Mouse (Mus musculus) CH12.LX (cell line): ENCODE results near the gene Olfr297.

Experiments
- CHD1 ChIP-seq: IDR thresholded peaks from 2 replicates; pipeline ENCODE4 v1.6.1; 2012; ENCODE audit warnings: low read depth, low read length, improper control_type of control experiment, inconsistent platforms
- CTCF ChIP-seq, 2 experiments: IDR thresholded peaks in 1 of 2; conservative IDR thresholded peaks in 1 of 2; 2 replicates each; pipeline ENCODE4 v1.5.1; 2011 to 2012; ENCODE audit warnings: low read depth in 2 of 2, low read length in 2 of 2, improper control_type of control experiment in 1 of 2, inconsistent platforms in 1 of 2, mild to moderate bottlenecking in 1 of 2, moderate library complexity in 1 of 2
- HCFC1 ChIP-seq: IDR thresholded peaks from 2 replicates; pipeline ENCODE4 v1.6.1; 2012; ENCODE audit warnings: low read depth, mild to moderate bottlenecking, inconsistent platforms, low read length, improper control_type of control experiment
- MAFK ChIP-seq: IDR thresholded peaks from 2 replicates; pipeline ENCODE4 v1.6.1; 2011; ENCODE audit warnings: low read length, improper control_type of control experiment; ENCODE audit not compliant: insufficient replicate concordance
- MAZ ChIP-seq: IDR thresholded peaks from 2 replicates; pipeline ENCODE4 v1.6.1; 2012; ENCODE audit warnings: low read depth, mild to moderate bottlenecking, inconsistent platforms, low read length, improper control_type of control experiment, moderate library complexity
- POLR2A ChIP-seq: IDR thresholded peaks from 2 replicates; pipeline ENCODE4 v1.6.1; 2011; ENCODE audit warnings: low read depth, mild to moderate bottlenecking, improper control_type of control experiment, low read length
- RAD21 ChIP-seq: IDR thresholded peaks from 2 replicates; pipeline ENCODE4 v1.6.1; 2011; ENCODE audit warnings: low read depth, mild to moderate bottlenecking, low read length, improper control_type of control experiment, moderate library complexity
- TBP ChIP-seq: conservative IDR thresholded peaks from 2 replicates; pipeline ENCODE4 v1.6.1; 2011; ENCODE audit warnings: low read depth, low read length, improper control_type of control experiment
- ZMIZ1 ChIP-seq: IDR thresholded peaks from 2 replicates; pipeline ENCODE4 v1.6.1; 2012; ENCODE audit warnings: low read depth, mild to moderate bottlenecking, inconsistent platforms, low read length, improper control_type of control experiment
- ZNF384 ChIP-seq: IDR thresholded peaks from 2 replicates; pipeline ENCODE4 v1.6.1; 2012; ENCODE audit warnings: low read depth, low read length, improper control_type of control experiment, inconsistent platforms

DNA sequence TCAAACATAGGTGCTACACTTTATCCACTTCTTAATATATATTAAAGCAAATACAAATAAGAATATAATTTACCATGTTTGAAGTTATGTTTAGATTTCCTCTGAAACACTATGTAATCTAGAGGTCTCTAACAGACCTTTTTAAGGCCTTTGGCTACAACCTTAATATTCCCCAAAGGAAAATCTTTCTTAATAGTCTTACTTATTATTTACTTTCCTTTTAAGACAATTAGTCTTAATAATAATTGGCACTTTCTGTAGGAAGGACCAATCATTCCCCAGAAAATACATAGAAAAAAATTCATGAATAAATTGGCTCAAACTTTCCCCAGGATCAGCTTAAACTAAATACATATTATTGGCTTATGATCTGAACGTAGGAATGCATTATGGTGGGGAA, 27.4 kb upstream of the Olfr297 start, which contains the start of gene Olfr298:
- no peak for TF ChIP-seq MAZ
- TF ChIP-seq POLR2A = no peak
- TF ChIP-seq CTCF (conservative IDR thresholded peaks at IDR 0.05 in 1 of 2, IDR thresholded peaks at IDR 0.05 in 1 of 2; ENCODE audit: low read depth in 2 of 2, low read length in 2 of 2) = no peak
- TF ChIP-seq CHD1 = no peak
- TF ChIP-seq MAFK = no peak
- TF ChIP-seq RAD21 = no peak
- no peak for TF ChIP-seq HCFC1
- no peak for TF ChIP-seq ZMIZ1
- TF ChIP-seq TBP = no peak
- TF ChIP-seq ZNF384 = no peak
